In the genomic region with DNA sequence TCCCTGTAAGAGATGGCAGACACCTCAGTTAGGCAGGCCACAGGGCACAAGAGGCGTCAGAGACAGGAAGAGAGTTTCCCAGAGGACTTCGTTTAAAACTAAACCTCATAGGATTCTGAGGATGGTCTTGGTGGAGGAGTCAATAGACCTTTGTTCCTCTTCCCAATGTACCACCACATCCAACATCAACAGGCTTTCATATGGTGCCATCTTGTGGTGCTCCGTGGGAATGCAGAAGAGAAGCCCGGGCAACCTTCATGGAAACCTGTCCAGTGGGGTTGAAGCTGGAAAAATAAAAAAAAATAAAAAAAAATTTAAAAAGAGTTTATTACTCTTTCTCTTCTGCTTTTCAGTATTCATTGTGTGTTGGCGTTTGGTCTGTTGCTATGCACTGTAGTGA, we compare ENCODE assay signal across 8 mouse cellular contexts. TPM values are rescaled to one million over a fixed set of nuclear protein-coding genes. Genes with fewer than 3 reads are reported as not detected.
DNase-seq lines count a peak whose midpoint lies in the region; ATAC-seq and TF ChIP-seq lines count a peak whose summit lies in the region.
"Not testable (repeated sequence)": the region's sequence is repeated elsewhere in the genome, so short reads cannot be mapped to it uniquely, and the experiment has no call there.

No protein-coding gene starts in this region.

- intact Hi-C loops in left cerebral cortex, postnatal 25 days (cut with DNase I), result loop anchor here (1.0 kb wide), 1 partner anchor 125 kb away; no protein-coding TSS in a partner anchor

- H3K27me3 ChIP-seq in E14TG2a.4 (ENCODE audit: insufficient read depth, low read length), result not testable (repeated sequence)

- H3K4me1 ChIP-seq in E14TG2a.4 (replicated peaks; ENCODE audit: low read depth, low read length), result not testable (repeated sequence)

- ATAC-seq in granulocyte monocyte progenitor cell, adult 5-6 weeks (replicated peaks; ENCODE audit: poor library complexity, severe bottlenecking), result peak; percentile 91

- TF ChIP-seq CTCF in E14TG2a.4 (conservative IDR thresholded peaks at IDR 0.05; ENCODE audit: low read length), result peak; percentile 53

- H3K9me3 ChIP-seq in E14TG2a.4 (ENCODE audit: low read length), result not testable (repeated sequence)

- peak; percentile 62 for DNase-seq in brain, adult 2 months (ENCODE audit: low read depth, low spot score)
- DNase-seq in embryo, embryonic 9.5 days (ENCODE audit: extremely low spot score), result peak; percentile 69
- DNase-seq in kidney, adult 9 months, result peak; percentile 72
- peak; percentile 69 to 79 for DNase-seq in left cerebral cortex, postnatal 25 days (ENCODE audit: low spot score in 2 of 2)
- peak; percentile 63 for DNase-seq in mesoderm, embryonic 11.5 days (ENCODE audit: low read depth, low spot score)
- peak; percentile 9 to 54 for DNase-seq in spleen, postnatal 10 days (ENCODE audit: low spot score in 2 of 2)

- not testable (repeated sequence) for H3K36me3 ChIP-seq in E14TG2a.4 (ENCODE audit: insufficient read depth, low read length)

- not testable (repeated sequence) for H3K4me3 ChIP-seq in E14TG2a.4 (replicated peaks; ENCODE audit: low read length)

RNA-seq across cellular contexts. Expression of a gene that starts 59.7 kb away (rescaled TPM):
- not detected in 2 replicates for total RNA-seq in granulocyte monocyte progenitor cell, adult 5-6 weeks (2014; fragmentation: Nextera tagmentation)
- total RNA-seq in granulocyte monocyte progenitor cell, adult 5-6 weeks (2017), result not detected in 2 replicates
- total RNA-seq in left cerebral cortex, postnatal 25 days (2021), result 10 to 100 TPM; 10.4 to 12.9 TPM

Comparison
In these comparisons a context has a peak if more than half of its experiments do, and no peak if none do; other contexts are left out.
1. RNA of a gene that starts 59.7 kb away (total RNA-seq): 10.4 to 12.9 TPM in left cerebral cortex, postnatal 25 days; not detected in granulocyte monocyte progenitor cell, adult 5-6 weeks; every median in the first group is over 10 times any median in the second.
2. Peak in every context shown above with its lines, with median percentiles within 50 percentile points of each other: DNase-seq.